Mouse (Mus musculus): ENCODE measurements around the gene 1700034I23Rik. TPM values are rescaled to one million over a fixed set of nuclear protein-coding genes. Genes with fewer than 3 reads are reported as not detected.
"Not testable (repeated sequence)": the region's sequence is repeated elsewhere in the genome, so short reads cannot be mapped to it uniquely, and the experiment has no call there.

The 1700034I23Rik gene
- 0.06 TPM in 1 of 2 replicates, not detected in the other for polyA plus RNA-seq (2016; fragmentation: Nextera tagmentation; extraction: Ambion mirVana)

DNA sequence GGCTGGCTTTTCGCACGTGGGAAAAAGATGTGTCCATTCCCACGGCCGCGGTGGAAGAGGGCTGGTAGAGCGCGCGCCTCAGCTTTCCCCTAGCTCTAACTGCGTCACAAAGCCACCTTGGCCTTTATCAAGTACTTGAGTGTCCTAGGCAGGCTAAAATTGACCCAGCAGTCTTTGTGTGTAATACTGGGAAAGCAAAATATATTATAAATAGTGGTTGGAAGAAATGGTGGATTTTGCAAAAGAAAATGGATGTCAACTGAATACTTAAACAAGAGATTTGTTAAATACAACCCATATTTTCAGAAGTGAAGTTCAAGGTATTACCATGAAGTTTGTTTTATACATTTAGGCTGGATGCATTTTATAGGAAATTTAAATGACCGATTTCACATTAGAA, at the start of gene 1700034I23Rik:
TSS of gene 1700034I23Rik (minus strand) at position 101 of the 400 bp plus-strand sequence.
- not testable (repeated sequence) for H3K9me3 ChIP-seq (replicated peaks); H3K4me3 ChIP-seq; H3K27ac ChIP-seq; H3K36me3 ChIP-seq; ATAC-seq; H3K9ac ChIP-seq; H3K27me3 ChIP-seq (replicated peaks); H3K4me1 ChIP-seq; H3K4me2 ChIP-seq
- WGBS (ENCODE audit: insufficient replicate concordance), result 89% methylated on average over 8 of the region's 10 CpGs

DNA sequence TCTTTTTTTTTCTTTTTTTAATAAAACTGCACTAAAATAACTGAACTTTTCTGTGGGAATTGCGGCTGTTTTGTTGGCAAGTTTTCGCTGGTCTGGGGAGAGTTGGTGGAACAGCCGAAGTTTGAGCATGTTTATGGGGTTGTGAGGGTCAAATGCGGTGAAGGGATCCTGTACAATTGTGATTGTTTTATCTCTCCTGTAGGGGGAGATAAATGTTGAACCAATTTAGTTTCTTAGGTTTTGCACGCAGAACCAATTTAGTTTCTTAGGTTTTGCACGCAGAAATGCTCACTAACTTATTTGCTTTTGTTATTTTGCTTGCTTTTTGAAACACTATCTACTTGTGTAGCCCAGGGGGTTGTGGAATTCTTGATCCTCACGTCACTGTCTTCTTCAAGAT, 49.0 kb upstream of the 1700034I23Rik start:
- peaks cover 16% of the 10 kb centered on the region for H3K27me3 ChIP-seq (replicated peaks)
- no peak for ATAC-seq
- H3K27ac ChIP-seq, result peak overlapping the region; percentile 95
- H3K4me1 ChIP-seq, result peaks cover 25% of the 10 kb centered on the region
- H3K9ac ChIP-seq, result peak overlapping the region; percentile 96
- H3K36me3 ChIP-seq, result no peaks in the 10 kb centered on the region
- no peaks in the 10 kb centered on the region for H3K9me3 ChIP-seq (replicated peaks)
- peak overlapping the region; percentile 88 for H3K4me3 ChIP-seq
- WGBS (ENCODE audit: insufficient replicate concordance), result 6% methylated on average over 7 of the region's 7 CpGs
- H3K4me2 ChIP-seq, result peak overlapping the region; percentile 99

DNA sequence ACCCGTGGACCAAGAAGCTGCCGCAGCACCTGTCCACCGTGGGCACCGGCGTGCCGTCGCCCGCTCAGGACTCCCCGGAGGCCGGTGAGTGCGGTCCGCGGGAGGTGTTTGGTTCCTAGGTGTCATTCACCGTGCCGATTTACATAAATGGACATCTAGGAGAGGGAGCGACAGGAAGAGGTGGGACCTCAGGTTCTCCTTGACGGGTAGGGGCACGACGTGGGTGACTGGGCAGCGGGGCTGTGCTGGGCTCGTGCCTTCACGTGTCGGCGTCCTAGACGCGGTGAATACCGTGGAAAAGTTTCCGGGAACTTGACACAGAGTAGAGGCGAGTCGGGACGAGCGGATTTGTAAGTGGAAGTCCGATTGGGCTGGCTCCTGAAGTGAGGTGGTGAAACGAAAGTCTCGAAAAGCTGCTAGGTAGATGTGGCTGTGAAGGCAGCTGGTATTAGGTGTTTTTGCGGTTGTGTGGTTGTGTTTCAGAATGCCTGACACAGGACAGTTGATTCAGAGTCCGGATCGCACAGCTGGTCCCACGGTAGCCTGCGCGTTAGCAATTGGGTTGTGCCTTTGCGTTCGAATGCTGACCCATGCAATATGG, 48.4 kb upstream of the 1700034I23Rik start:
- H3K9me3 ChIP-seq (replicated peaks), result no peaks in the 10 kb centered on the region
- peaks cover 16% of the 10 kb centered on the region for H3K27me3 ChIP-seq (replicated peaks)
- under 1% methylated on average over 43 of the region's 43 CpGs for WGBS (ENCODE audit: insufficient replicate concordance)

DNA sequence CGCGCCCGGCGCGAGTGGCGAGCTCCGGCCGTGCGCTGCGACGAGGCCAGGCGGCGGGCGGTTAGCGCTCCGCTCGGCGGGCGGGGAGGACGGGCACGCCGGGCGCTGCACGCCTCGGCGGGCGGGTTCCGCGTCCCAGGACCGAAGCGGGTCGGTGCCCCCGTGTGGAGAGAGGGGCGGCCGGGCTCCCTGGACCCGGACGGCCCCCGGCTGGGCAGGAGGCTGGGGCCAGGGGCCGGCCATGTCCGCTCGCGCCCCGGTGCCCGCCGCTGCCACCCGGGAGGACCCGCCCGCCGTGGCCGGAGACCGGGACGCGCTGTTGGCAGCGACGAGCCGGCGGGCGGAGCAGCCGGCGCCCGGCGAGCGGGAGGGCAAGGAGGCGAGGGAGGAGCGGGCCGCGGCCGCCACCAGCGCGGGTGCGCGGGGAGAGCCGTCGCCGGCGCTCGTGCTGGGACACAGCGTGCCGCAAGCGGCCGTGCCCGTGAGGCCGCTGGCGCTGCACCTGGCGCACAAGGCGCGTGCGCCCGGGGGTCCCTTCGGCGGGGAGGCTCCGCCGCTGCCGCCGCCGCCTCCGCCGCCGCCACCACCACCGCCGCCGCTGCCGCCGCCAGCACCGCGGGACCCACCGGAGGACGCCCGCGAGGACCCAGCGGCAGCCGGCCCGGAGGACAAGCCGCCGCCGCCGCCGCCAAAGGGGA, 47.7 kb upstream of the 1700034I23Rik start:
- peak overlapping the region; percentile 95 for H3K27ac ChIP-seq
- no peaks in the 10 kb centered on the region for H3K36me3 ChIP-seq
- peak; percentile 8 for ATAC-seq
- peaks cover 25% of the 10 kb centered on the region for H3K4me1 ChIP-seq
- H3K4me2 ChIP-seq, result peak overlapping the region; percentile 99
- under 1% methylated on average over 60 of the region's 118 CpGs for WGBS (ENCODE audit: insufficient replicate concordance)
- H3K9ac ChIP-seq, result peak overlapping the region; percentile 96
- H3K9me3 ChIP-seq (replicated peaks), result no peaks in the 10 kb centered on the region
- H3K4me3 ChIP-seq, result peak overlapping the region; percentile 88
- peaks cover 16% of the 10 kb centered on the region for H3K27me3 ChIP-seq (replicated peaks)

More for the DNA sequence above, 48.4 kb upstream of the 1700034I23Rik start:
- peak overlapping the region; percentile 88 for H3K4me3 ChIP-seq
- H3K4me2 ChIP-seq, result peak overlapping the region; percentile 99
- H3K9ac ChIP-seq, result peak overlapping the region; percentile 96
- no peaks in the 10 kb centered on the region for H3K36me3 ChIP-seq
- H3K4me1 ChIP-seq, result peaks cover 25% of the 10 kb centered on the region
- peak; percentile 15 for ATAC-seq
- peak overlapping the region; percentile 95 for H3K27ac ChIP-seq

GRCm38 (mm10) chr3:40949170-40949902, 47.0 kb upstream of the 1700034I23Rik start, which contains the start of gene Larp1b:
Gene Larp1b (plus strand): TSS chr3:40949828.
- peaks cover 25% of the 10 kb centered on the region for H3K4me1 ChIP-seq
- ATAC-seq, result peak; percentile 91
- under 1% methylated on average over 58 of the region's 66 CpGs for WGBS (ENCODE audit: insufficient replicate concordance)

GRCm38 (mm10) chr3:40939019-40939418, 36.7 kb upstream of the 1700034I23Rik start:
- no peak overlapping the region for H3K4me3 ChIP-seq
- H3K27me3 ChIP-seq (replicated peaks), result no peaks in the 10 kb centered on the region
- H3K9ac ChIP-seq, result no peak overlapping the region
- peaks cover 6% of the 10 kb centered on the region for H3K36me3 ChIP-seq
- no peaks in the 10 kb centered on the region for H3K4me1 ChIP-seq
- ATAC-seq, result no peak
- H3K9me3 ChIP-seq (replicated peaks), result no peaks in the 10 kb centered on the region
- no peak overlapping the region for H3K27ac ChIP-seq
- H3K4me2 ChIP-seq, result no peak overlapping the region

More at GRCm38 (mm10) chr3:40949170-40949902, 47.0 kb upstream of the 1700034I23Rik start, which contains the start of gene Larp1b:
- no peaks in the 10 kb centered on the region for H3K36me3 ChIP-seq
- H3K9me3 ChIP-seq (replicated peaks), result no peaks in the 10 kb centered on the region
- H3K9ac ChIP-seq, result peak within 1 kb of the TSS; percentile 96
- peak within 1 kb of the TSS; percentile 99 for H3K4me2 ChIP-seq
- H3K27ac ChIP-seq, result peak within 1 kb of the TSS; percentile 95
- peaks cover 16% of the 10 kb centered on the region for H3K27me3 ChIP-seq (replicated peaks)
- peak within 1 kb of the TSS; percentile 88 for H3K4me3 ChIP-seq

GRCm38 (mm10) chr3:40938592-40938991, 36.2 kb upstream of the 1700034I23Rik start:
- H3K4me1 ChIP-seq, result no peaks in the 10 kb centered on the region
- no peak overlapping the region for H3K4me3 ChIP-seq
- 87% methylated on average over 4 of the region's 4 CpGs for WGBS (ENCODE audit: insufficient replicate concordance)
- no peak for ATAC-seq
- no peak overlapping the region for H3K9ac ChIP-seq
- H3K9me3 ChIP-seq (replicated peaks), result no peaks in the 10 kb centered on the region
- H3K27me3 ChIP-seq (replicated peaks), result no peaks in the 10 kb centered on the region
- H3K36me3 ChIP-seq, result peaks cover 11% of the 10 kb centered on the region
- no peak overlapping the region for H3K27ac ChIP-seq
- no peak overlapping the region for H3K4me2 ChIP-seq

DNA sequence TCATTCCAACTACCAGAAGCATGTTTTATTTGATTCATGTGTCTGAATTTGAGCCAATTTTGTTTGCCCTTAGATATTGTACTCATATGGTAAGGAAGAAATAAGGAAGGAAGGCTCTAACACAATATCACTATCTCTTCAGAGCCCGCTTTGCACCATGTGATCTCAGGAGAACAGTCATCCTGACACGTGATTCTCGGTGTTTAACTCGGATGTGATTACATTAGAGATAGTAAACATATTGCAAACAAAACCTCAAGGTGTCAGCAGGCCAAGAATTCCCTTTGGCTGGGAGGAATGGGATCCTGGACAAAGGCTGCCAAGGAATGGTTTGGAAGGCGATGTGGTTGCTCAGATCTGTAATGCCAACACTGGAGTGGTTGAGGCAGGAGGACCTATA, 35.8 kb upstream of the 1700034I23Rik start:
- no peaks in the 10 kb centered on the region for H3K27me3 ChIP-seq (replicated peaks)
- no peak overlapping the region for H3K27ac ChIP-seq
- 66% methylated on average over 5 of the region's 5 CpGs for WGBS (ENCODE audit: insufficient replicate concordance)
- H3K36me3 ChIP-seq, result peaks cover 14% of the 10 kb centered on the region
- H3K9me3 ChIP-seq (replicated peaks), result no peaks in the 10 kb centered on the region
- ATAC-seq, result no peak
- H3K4me3 ChIP-seq, result no peak overlapping the region
- no peak overlapping the region for H3K9ac ChIP-seq
- H3K4me1 ChIP-seq, result no peaks in the 10 kb centered on the region
- H3K4me2 ChIP-seq, result no peak overlapping the region

DNA sequence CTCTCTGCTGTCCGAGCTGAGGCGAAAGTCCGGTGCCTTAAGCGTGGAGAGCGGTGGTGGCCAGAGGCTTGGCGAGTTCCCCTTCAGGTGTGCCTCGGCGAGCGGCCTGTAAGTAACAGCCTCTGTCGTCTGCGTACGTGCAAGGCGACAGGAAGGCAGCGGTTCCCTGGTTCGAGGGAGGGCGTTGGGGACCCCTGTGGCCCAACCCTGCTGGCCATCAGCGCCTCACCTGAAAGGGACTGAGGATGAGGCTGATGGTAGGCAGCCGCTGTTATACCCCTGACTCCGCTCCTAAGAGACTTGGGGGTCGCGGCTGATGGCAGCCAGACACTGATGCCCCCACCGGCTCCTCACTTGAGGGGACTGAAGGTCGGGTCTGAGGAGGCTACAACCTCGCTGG, 8.0 kb downstream of the 1700034I23Rik start:
- H3K4me2 ChIP-seq, result peak overlapping the region; percentile 91
- not testable (repeated sequence) for H3K27me3 ChIP-seq (replicated peaks); H3K36me3 ChIP-seq; ATAC-seq; H3K9me3 ChIP-seq (replicated peaks)
- H3K4me1 ChIP-seq, result peaks cover 13% of the 10 kb centered on the region
- H3K9ac ChIP-seq, result peak overlapping the region; percentile 80
- WGBS (ENCODE audit: insufficient replicate concordance), result under 1% methylated on average over 19 of the region's 24 CpGs
- peak overlapping the region; percentile 72 for H3K27ac ChIP-seq
- peak overlapping the region; percentile 70 for H3K4me3 ChIP-seq

DNA sequence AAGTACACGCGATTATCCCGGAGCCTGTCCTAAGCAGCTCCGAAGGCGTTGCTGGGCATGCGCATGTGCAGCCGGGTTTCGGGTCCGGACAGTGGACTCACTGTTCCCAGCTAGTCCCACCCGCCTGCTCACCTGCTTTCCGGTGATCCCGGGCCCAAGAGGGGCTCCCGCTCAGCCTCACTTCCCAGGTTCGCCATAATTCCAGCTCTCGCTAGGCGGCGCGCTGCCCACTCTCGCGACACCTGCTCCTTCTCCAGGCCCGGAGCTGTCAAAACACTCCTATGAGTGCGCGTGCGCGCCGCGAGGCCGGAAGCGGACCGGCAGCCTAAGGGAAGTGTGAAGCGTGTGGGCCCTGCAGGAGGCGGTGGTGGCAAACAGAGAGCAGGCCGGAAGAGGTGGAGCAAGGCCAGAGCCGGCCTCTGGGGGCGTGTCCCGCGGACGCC, 8.5 kb downstream of the 1700034I23Rik start:
- Histone ChIP-seq H3K4me3 (peak overlapping the region; percentile 70), H3K9ac (peak overlapping the region; percentile 74), H3K27ac (peak overlapping the region; percentile 64; the same call in 1 of the 2 replicates), H3K4me2 (peak overlapping the region; percentile 91), H3K4me1 (peaks cover 13% of the 10 kb centered on the region)
- not testable (repeated sequence) for H3K27me3 ChIP-seq (replicated peaks); H3K36me3 ChIP-seq; H3K9me3 ChIP-seq (replicated peaks)
- WGBS (ENCODE audit: insufficient replicate concordance), result 1% methylated on average over 38 of the region's 38 CpGs
- ATAC-seq, result peak; percentile 100

GRCm38 (mm10) chr3:40853123-40853738, 49.1 kb downstream of the 1700034I23Rik start:
- not testable (repeated sequence) for H3K9me3 ChIP-seq (replicated peaks); H3K27ac ChIP-seq; ATAC-seq; H3K27me3 ChIP-seq (replicated peaks); H3K4me2 ChIP-seq; H3K4me3 ChIP-seq; H3K36me3 ChIP-seq; H3K4me1 ChIP-seq; H3K9ac ChIP-seq
- WGBS (ENCODE audit: insufficient replicate concordance), result 77% methylated on average over 3 of the region's 3 CpGs

Data from liver, embryonic 12.5 days (tissue).